Mouse (Mus musculus): ENCODE measurements at regions not wholly inside any gene's neighbourhood (a gene's known extent, or its start where the extent isn't known, plus 50 kb on each side); places are given as distances from the start of the nearest gene placed in this dataset.

- TF ChIP-seq CTCF (IDR thresholded peaks at IDR 0.05; ENCODE audit: low read depth), result no peak
- no peak for TF ChIP-seq EP300 (IDR thresholded peaks at IDR 0.05; ENCODE audit: low read depth)
Measured at GRCm38 (mm10) chr16:49504669-49505068, 194.4 kb upstream of the Ift57 start.

Measured in liver, postnatal 0 days (tissue).